Mouse (Mus musculus) liver, embryonic 14.5 days (tissue): ENCODE measurements around the gene Pth1r. TPM values are rescaled to one million over a fixed set of nuclear protein-coding genes. Genes with fewer than 3 reads are reported as not detected.

ENCODE experiments used
- ATAC-seq: fragments of 200-750 bp; cut with Nextera tagmentation; 2 replicates; pipeline ENCODE4 v1.8.0; 2017; ENCODE audit warnings: moderate number of reproducible peaks, mild to moderate bottlenecking, moderate library complexity; ENCODE audit not compliant: insufficient read depth
- DNase-seq, 3 experiments: peaks; one replicate each; pipeline ENCODE4 v3.0.0-alpha.2; 2012 to 2013; ENCODE audit warnings: low read depth in 3 of 3, low spot score in 3 of 3
- H3K27ac ChIP-seq: fragments of 300-500 bp; sonication (generic); 2 replicates; pipeline ENCODE4 v1.5.1; 2014; ENCODE audit warnings: moderate library complexity, mild to moderate bottlenecking, control low read depth, inconsistent platforms
- H3K27me3 ChIP-seq: fragments of 300-500 bp; sonication (generic); 2 replicates; pipeline ENCODE4 v1.6.1; 2014; ENCODE audit warnings: mild to moderate bottlenecking, low read length, moderate library complexity; ENCODE audit not compliant: control insufficient read depth, insufficient read depth
- H3K36me3 ChIP-seq: fragments of 300-500 bp; sonication (generic); replicated peaks from 2 replicates; pipeline ENCODE4 v1.6.1; 2014; ENCODE audit warnings: low read depth; ENCODE audit not compliant: control insufficient read depth, insufficient read depth
- H3K4me1 ChIP-seq, 2 experiments: fragments of 200-500 bp in 1 of 2; fragments of 300-500 bp in 1 of 2; sonication (generic) in 1 of 2; replicated peaks; 2 replicates each; pipeline ENCODE4 v1.6.1; 2012 to 2014; ENCODE audit warnings: antibody characterized with exemption in 1 of 2, inconsistent platforms in 1 of 2, low read length in 1 of 2; ENCODE audit not compliant: control insufficient read depth in 2 of 2, insufficient read depth in 2 of 2
- H3K4me2 ChIP-seq: fragments of 300-500 bp; sonication (generic); 2 replicates; pipeline ENCODE4 v1.6.1; 2014; ENCODE audit warnings: low read depth, mild to moderate bottlenecking, control low read depth, moderate library complexity
- H3K4me3 ChIP-seq, 2 experiments: fragments of 200-500 bp in 1 of 2; fragments of 300-500 bp in 1 of 2; sonication (generic) in 1 of 2; 2 replicates each; pipeline ENCODE4 v1.5.1; 2012 to 2014; ENCODE audit warnings: low read depth in 2 of 2, low read length in 2 of 2, mild to moderate bottlenecking in 2 of 2, control low read depth in 1 of 2, inconsistent platforms in 1 of 2, moderate library complexity in 1 of 2; ENCODE audit not compliant: insufficient read depth in 1 of 2
- H3K9ac ChIP-seq: fragments of 300-500 bp; sonication (generic); replicated peaks from 2 replicates; pipeline ENCODE4 v1.6.1; 2014; ENCODE audit warnings: mild to moderate bottlenecking, control low read depth, moderate library complexity
- H3K9me3 ChIP-seq: fragments of 300-500 bp; sonication (generic); 2 replicates; pipeline ENCODE4 v1.6.1; 2016; ENCODE audit warnings: low read length, mixed read lengths; ENCODE audit not compliant: control insufficient read depth
- CTCF ChIP-seq: IDR thresholded peaks from 2 replicates; pipeline ENCODE4 v1.5.1; 2016; ENCODE audit warnings: antibody characterized with exemption, low read depth, control low read depth
- EP300 ChIP-seq: IDR thresholded peaks from 2 replicates; pipeline ENCODE4 v1.6.1; 2016; ENCODE audit warnings: antibody characterized with exemption, low read depth
- WGBS: fragments of 180-500 bp; shearing (Covaris S2); extraction: QIAGEN DNeasy Blood & Tissue Kit; methylation state at CpG from one replicate; pipeline ENCODE4 v1.1.7; 2014; ENCODE audit not compliant: insufficient replicate concordance; 5-methylcytosine and 5-hydroxymethylcytosine counted together
- polyA plus RNA-seq, 2 experiments: library from polyadenylated mRNA; depleted of rRNA in 1 of 2; stranded (reverse) in 1 of 2; unstranded in 1 of 2; fragments of >200 nt; fragmentation: Nextera tagmentation in 1 of 2; extraction: Ambion mirVana in 1 of 2; gene quantifications; 2 replicates each; pipeline versions ENCODE4 v1.2.1 to v1.2.3; 2012 to 2014

The Pth1r gene
- polyA plus RNA-seq, 2 experiments, result 2.0 to 3.4 TPM

DNA sequence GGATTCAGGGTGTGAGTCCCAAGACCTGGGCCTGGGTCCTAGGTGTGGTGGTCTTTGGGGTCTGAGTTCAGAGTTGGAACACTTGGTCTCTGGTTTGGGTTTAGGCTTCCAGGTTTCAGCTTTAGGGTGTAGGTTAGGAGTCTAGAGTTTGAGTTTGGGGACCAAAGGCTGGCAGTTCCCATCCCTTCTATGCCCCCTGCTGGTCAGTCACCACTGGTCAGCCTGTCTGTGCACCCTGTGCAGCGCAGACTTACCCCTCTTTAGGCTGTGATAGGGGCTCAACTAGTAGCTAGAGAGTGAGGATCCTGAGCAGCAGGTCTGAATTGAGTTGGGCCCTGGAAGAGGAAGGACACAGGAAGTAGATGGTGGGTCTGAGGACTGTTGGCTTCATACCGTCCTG, 12.3 kb upstream of the Pth1r start:
- DNase-seq, result no peak
- Histone ChIP-seq H3K4me3 (no peak overlapping the region), H3K27ac (no peak overlapping the region), H3K36me3 (no peaks in the 10 kb centered on the region), H3K9me3 (no peaks in the 10 kb centered on the region), H3K27me3 (no peaks in the 10 kb centered on the region), H3K4me1 (no peaks in the 10 kb centered on the region), H3K9ac (no peak overlapping the region), H3K4me2 (no peak overlapping the region)
- TF ChIP-seq CTCF (peak; percentile 82), EP300 (no peak)
- no peak for ATAC-seq
- 59% methylated on average over 2 of the region's 2 CpGs for WGBS

DNA sequence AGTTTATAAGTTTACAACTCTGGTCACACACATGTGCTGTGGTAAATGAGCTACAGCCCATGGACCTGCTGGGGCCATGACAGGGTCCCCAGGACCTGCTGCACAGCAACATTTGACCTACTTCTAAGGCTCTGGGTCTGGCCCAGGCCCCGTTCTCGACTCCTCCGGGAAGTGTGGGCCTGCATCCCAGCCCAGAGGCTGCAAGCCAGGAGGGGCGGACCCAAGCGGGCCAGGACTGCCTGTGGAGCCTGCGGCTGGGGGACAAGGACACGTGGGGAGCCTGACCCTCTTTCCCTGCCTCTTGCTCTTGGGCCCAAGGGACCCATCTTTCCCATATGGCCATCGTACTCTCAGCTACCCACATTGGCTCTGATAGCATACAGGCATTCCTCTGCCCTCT, 11.7 kb upstream of the Pth1r start:
- Histone ChIP-seq H3K4me3 (no peak overlapping the region), H3K36me3 (no peaks in the 10 kb centered on the region), H3K27me3 (no peaks in the 10 kb centered on the region), H3K9me3 (no peaks in the 10 kb centered on the region), H3K4me1 (no peaks in the 10 kb centered on the region), H3K4me2 (no peak overlapping the region), H3K27ac (no peak overlapping the region), H3K9ac (no peak overlapping the region)
- WGBS, result 66% methylated on average over 8 of the region's 8 CpGs
- no peak for DNase-seq
- TF ChIP-seq CTCF (no peak), EP300 (no peak)
- no peak for ATAC-seq

DNA sequence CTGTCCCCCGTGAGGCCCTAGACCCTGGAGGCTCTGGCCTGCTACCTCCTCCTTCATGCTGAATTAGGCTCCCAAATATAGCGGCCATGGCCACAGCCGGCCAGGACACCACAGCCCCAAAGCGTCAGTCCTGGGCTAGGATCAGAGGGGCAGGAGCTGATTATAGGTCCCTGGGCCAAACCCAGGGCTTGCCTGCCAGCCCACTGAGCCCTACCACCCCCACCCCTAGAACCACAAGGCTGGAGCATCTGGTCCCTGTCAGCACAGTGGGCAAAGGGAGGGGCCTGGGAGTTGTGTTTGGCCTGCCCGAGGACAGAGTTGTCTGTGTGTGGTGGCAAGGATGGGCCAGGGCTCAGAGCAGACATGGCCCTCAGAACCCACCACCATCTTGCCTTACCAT, 10.9 kb upstream of the Pth1r start:
- Histone ChIP-seq H3K9ac (no peak overlapping the region), H3K4me1 (peaks cover 0 to 6% of the 10 kb centered on the region in 2 experiments; a peak in 2 of 4 replicates), H3K36me3 (no peaks in the 10 kb centered on the region), H3K4me3 (no peak overlapping the region), H3K4me2 (no peak overlapping the region), H3K9me3 (no peaks in the 10 kb centered on the region), H3K27ac (no peak overlapping the region), H3K27me3 (no peaks in the 10 kb centered on the region)
- ATAC-seq (no peak), DNase-seq (no peak)
- 78% methylated on average over 5 of the region's 5 CpGs for WGBS
- TF ChIP-seq EP300, result no peak
- no peak for TF ChIP-seq CTCF

DNA sequence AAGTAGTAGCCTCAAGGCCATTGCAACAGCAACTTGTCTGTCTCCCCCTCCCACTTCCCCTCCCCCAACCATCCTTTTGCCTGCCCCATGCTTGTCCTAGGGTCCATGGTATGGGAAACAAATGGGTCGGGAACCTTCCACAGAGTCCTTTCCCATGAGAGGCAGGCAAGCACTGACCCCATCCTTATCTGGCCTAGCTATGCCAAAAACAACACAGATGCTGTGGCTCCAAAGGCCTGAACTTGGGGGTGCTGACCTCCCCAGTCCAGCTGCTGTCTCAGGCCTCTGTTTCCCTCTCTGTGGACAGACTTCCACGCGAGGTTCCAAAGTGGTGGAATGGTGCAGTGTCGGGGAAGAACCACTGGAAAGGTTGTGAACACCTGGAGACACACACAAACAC, 6.8 kb upstream of the Pth1r start:
- peaks cover 0 to 28% of the 10 kb centered on the region in 2 experiments; a peak in 2 of 4 replicates for H3K4me1 ChIP-seq
- no peak overlapping the region for H3K9ac ChIP-seq
- no peak overlapping the region for H3K27ac ChIP-seq
- TF ChIP-seq EP300, result no peak
- TF ChIP-seq CTCF, result no peak
- DNase-seq (no peak), ATAC-seq (no peak)
- no peak overlapping the region for H3K4me2 ChIP-seq
- no peak overlapping the region for H3K4me3 ChIP-seq
- H3K9me3 ChIP-seq, result no peaks in the 10 kb centered on the region
- H3K27me3 ChIP-seq, result no peaks in the 10 kb centered on the region; the same call in 1 of the 2 replicates
- no peaks in the 10 kb centered on the region for H3K36me3 ChIP-seq
- WGBS, result 57% methylated on average over 4 of the region's 4 CpGs

DNA sequence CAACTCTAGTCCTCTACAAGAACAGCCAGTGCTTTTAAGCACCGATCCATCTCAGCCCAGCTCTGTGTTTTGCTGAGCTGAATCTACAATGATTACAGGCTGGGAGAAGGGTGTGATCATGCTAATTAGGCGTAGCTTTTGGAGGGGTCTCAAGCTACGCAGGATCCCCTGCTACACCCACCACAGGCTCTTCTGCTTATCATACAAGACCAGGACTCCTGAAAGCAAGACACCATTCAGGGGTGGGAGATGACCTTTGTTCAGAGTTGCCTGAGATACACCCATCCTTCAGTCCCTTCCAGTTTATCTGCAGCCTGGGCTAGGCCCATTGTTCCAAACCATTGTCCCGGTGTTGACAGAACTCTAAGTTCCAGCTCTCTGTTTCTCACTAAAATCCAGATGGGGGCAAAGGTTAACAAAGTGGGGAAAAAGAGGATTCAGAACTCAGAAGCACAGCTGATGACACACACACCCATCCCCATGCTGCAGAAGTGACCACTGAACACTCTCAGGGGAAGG, 6.0 kb upstream of the Pth1r start:
- DNase-seq (no peak), ATAC-seq (peak; percentile 38; the same call in 1 of the 2 replicates)
- Histone ChIP-seq H3K27me3 (no peaks in the 10 kb centered on the region; the same call in none of the 2 replicates), H3K4me1 (peaks cover 0 to 28% of the 10 kb centered on the region in 2 experiments; a peak in 2 of 4 replicates), H3K36me3 (no peaks in the 10 kb centered on the region), H3K27ac (no peak overlapping the region), H3K4me3 (no peak overlapping the region), H3K9ac (no peak overlapping the region), H3K4me2 (no peak overlapping the region), H3K9me3 (no peaks in the 10 kb centered on the region)
- 32% methylated on average over 4 of the region's 4 CpGs for WGBS
- TF ChIP-seq CTCF (no peak), EP300 (no peak)
